Mouse (Mus musculus): Measurements from ENCODE around the gene Slco2b1. TPM values are rescaled to one million over a fixed set of nuclear protein-coding genes. Genes with fewer than 3 reads are reported as not detected.
"Not testable (repeated sequence)": the region's sequence is repeated elsewhere in the genome, so short reads cannot be mapped to it uniquely, and the experiment has no call there.

Slco2b1 gene
- polyA plus RNA-seq, 1 experiment from 2014 or later: 1.6 TPM

DNA sequence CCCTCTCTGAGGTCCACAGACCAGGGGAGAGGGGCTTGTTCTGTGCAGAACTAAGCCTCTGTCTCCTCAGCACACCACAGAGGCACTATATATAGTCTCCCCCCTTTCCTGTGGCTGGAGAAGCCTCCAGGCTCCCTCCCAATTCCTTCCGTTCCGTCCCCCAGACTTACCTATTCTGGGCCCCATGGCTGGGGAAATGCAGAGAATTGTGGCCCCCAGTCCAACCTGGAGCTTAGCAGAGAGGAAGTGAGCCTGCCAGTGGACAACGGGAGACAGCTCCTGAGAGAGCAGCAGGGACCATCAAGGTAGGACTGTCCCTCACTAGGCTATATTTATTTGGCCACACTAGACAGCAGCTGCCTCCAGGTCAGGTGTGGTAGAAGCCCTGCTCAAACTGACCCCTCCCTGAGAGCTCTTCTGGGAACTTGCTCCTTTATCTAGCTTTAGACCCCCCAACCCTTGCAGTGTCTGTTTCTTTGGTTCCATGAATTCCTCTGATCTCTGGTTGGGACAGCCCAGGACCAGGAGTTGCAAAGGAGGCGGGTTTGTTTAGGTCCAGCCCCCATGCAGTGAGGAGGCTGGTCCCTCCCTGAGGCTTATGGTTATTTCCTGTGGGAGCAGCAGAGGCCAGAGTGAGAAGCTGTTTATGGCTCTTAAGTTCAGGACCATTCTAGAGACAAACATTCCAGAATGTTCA, 4.7 kb downstream of the Slco2b1 start:
- DNase-seq (ENCODE audit: low spot score): no peak
- Histone ChIP-seq H3K27ac (peak overlapping the region; percentile 66), H3K4me1 (peaks cover 47% of the 10 kb centered on the region), H3K27me3 (ENCODE audit: low read depth, poor library complexity, severe bottlenecking) (peaks cover 14% of the 10 kb centered on the region; the same call in 1 of the 2 replicates), H3K9me3 (replicated peaks) (no peaks in the 10 kb centered on the region), H3K4me3 (no peak overlapping the region), H3K36me3 (no peaks in the 10 kb centered on the region)
- 52% methylated on average over 4 of the region's 4 CpGs for WGBS

DNA sequence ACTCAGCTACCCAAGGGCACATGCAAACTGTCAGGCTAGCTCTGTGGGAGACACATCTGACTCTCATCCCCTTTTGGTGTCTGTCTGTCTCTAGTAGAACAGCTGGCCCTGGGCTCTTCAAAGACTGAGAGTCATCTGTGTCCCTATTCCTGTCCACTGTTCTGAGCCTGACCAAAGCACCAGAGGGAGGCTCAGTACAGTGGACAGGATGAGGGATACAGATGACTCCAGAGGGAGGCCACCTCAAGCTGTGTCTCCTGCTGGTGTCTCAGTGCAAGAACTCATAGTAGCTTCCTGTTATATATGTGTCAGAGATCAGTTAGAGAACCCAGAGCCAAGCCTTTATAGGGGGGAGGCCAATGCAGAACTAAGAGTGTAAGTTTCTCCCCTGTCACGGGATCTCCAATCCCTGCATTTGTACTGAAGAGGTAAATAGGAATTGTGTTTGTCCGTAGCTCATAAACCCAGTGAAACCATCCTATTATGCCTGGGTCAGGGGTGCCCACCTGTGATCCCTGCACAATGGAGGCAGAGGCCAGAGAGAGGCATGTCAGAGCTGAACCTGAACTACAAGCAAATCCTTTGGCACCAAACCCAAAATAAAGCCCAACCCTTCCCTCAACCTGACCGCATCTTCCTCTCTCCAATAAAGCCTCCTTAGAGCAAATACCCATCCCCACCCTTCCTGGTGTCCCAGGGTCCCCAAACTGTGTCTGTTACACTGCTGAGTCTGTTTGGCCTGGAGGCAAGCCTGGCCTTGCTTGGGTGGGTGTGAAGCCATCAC, 6.2 kb downstream of the Slco2b1 start:
- H3K27me3 ChIP-seq (ENCODE audit: low read depth, poor library complexity, severe bottlenecking): peaks cover 12% of the 10 kb centered on the region; the same call in 1 of the 2 replicates
- H3K27ac ChIP-seq: 0 out of 2 replicates have a peak overlapping the region, but pooled peaks have one; percentile 66
- no peak for DNase-seq (ENCODE audit: low spot score)
- no peaks in the 10 kb centered on the region for H3K36me3 ChIP-seq
- no peak overlapping the region for H3K4me3 ChIP-seq
- WGBS: 90% methylated on average over 3 of the region's 3 CpGs
- peaks cover 47% of the 10 kb centered on the region for H3K4me1 ChIP-seq
- H3K9me3 ChIP-seq (replicated peaks): no peaks in the 10 kb centered on the region

DNA sequence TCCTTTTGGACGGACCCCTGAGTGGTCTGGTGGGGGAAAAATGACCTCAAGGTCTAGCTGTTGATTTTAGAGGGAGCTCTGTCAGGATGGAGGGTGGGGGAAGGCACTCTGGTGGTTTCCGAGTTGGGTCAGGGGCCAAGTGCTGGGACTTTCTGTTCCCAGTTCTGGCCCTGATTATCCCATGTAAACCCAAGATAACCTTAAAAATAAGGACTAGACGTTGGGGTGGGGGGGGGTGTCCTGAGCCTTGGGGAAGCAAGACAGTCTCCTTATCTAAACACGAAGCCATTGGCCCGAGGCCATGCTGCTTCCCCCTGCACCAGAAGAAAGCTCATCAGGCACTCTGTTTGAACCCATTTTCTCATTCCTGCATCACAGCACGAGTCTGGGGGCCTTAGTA, 8.9 kb downstream of the Slco2b1 start:
- peak overlapping the region; percentile 3; the same call in 1 of the 2 replicates for H3K27ac ChIP-seq
- no peaks in the 10 kb centered on the region for H3K9me3 ChIP-seq (replicated peaks)
- whole genome bisulfite sequencing: 60% methylated on average over 6 of the region's 6 CpGs
- H3K4me1 ChIP-seq: peaks cover 33% of the 10 kb centered on the region
- H3K4me3 ChIP-seq: no peak overlapping the region
- no peak for DNase-seq (ENCODE audit: low spot score)
- no peaks in the 10 kb centered on the region for H3K27me3 ChIP-seq (ENCODE audit: low read depth, poor library complexity, severe bottlenecking)
- no peaks in the 10 kb centered on the region for H3K36me3 ChIP-seq

- Histone ChIP-seq H3K4me3 (no peak overlapping the region), H3K36me3 (no peaks in the 10 kb centered on the region), H3K9me3 (replicated peaks) (no peaks in the 10 kb centered on the region), H3K27me3 (ENCODE audit: low read depth, poor library complexity, severe bottlenecking) (no peaks in the 10 kb centered on the region), H3K27ac (no peak overlapping the region), H3K4me1 (peaks cover 20% of the 10 kb centered on the region)
- DNase-seq (ENCODE audit: low spot score): no peak
- WGBS: 70% methylated on average over 4 of the region's 4 CpGs
Observed at GRCm38 (mm10) chr7:99700641-99701040, 10.5 kb downstream of the Slco2b1 start.

DNA sequence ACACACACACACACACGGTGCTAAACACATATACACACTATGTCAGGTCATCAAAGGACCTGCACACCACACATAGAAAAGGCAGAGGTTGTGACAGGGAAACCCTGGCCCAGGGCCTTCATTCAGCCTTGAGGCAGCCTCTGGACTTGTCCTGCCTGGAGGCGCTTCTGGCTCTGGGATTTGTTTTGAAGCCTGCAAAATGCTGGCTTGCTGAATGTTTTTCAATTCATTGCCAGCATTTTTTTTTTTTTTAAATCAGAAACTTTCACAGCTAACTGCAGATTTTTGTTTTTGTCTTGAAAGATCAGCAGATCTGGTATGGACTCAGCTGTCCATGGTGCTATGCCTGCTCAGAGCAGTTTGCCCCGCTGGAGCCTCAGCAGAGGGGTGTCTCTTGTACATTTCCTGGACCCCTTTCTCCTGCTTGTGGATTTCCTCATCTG, 11.4 kb downstream of the Slco2b1 start:
- no peaks in the 10 kb centered on the region for H3K36me3 ChIP-seq
- no peak overlapping the region for H3K4me3 ChIP-seq
- H3K9me3 ChIP-seq (replicated peaks): no peaks in the 10 kb centered on the region
- WGBS: 83% methylated on average over 3 of the region's 3 CpGs
- no peak for DNase-seq (ENCODE audit: low spot score)
- H3K4me1 ChIP-seq: peaks cover 16% of the 10 kb centered on the region
- no peaks in the 10 kb centered on the region for H3K27me3 ChIP-seq (ENCODE audit: low read depth, poor library complexity, severe bottlenecking)
- H3K27ac ChIP-seq: no peak overlapping the region

DNA sequence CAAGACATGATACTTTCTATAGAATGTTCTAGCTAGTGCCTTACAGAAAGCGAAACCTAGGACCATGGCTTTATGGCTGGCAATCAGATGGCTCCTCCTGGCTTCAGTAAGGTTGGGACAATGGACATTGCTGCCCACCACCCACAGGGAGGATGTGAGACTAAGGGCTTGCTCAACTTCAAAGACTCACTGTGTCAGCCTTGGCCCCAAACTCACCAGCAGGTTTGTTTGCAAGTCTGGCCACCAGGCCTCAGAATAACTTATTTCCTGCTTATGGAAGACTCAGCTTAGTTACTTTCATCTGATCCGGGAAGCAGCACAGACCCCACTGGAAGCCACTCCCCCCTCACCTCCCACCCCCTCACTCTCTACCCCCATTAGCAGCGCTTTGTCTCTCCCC, 12.0 kb downstream of the Slco2b1 start:
- no peak for DNase-seq (ENCODE audit: low spot score)
- 42% methylated on average over 3 of the region's 3 CpGs for WGBS
- Histone ChIP-seq H3K4me1 (peaks cover 16% of the 10 kb centered on the region), H3K27me3 (ENCODE audit: low read depth, poor library complexity, severe bottlenecking) (no peaks in the 10 kb centered on the region), H3K27ac (no peak overlapping the region), H3K36me3 (no peaks in the 10 kb centered on the region), H3K9me3 (replicated peaks) (no peaks in the 10 kb centered on the region), H3K4me3 (no peak overlapping the region)

DNA sequence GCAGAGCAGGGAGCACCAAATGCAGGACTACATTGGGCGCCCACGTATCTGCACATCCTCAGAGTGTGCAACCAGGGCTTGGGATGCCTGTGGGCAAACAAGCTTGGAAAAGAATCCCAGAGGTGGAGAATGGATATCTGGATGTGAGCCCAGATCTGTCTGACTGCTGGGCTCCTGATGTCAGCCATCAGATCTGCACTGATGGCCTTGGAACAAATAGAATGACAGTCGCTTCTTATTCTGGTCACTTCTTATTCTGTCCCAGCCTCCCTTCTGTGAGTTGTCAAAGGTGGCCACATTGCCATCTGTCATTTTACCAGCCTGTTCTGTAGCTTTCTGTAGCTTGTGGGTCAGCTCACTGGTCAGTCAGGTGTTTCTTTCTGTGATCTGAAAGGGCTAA, 12.6 kb downstream of the Slco2b1 start:
- H3K27ac ChIP-seq: no peak overlapping the region
- H3K4me3 ChIP-seq: no peak overlapping the region
- no peaks in the 10 kb centered on the region for H3K36me3 ChIP-seq
- H3K9me3 ChIP-seq (replicated peaks): no peaks in the 10 kb centered on the region
- H3K4me1 ChIP-seq: peaks cover 16% of the 10 kb centered on the region
- no peaks in the 10 kb centered on the region for H3K27me3 ChIP-seq (ENCODE audit: low read depth, poor library complexity, severe bottlenecking)
- 85% methylated on average over 3 of the region's 3 CpGs for WGBS
- DNase-seq (ENCODE audit: low spot score): no peak

GRCm38 (mm10) chr7:99695471-99696057, 15.6 kb downstream of the Slco2b1 start:
- Histone ChIP-seq H3K4me1 (peaks cover 4% of the 10 kb centered on the region; the same call in 1 of the 2 replicates), H3K27ac (no peak overlapping the region), H3K27me3 (ENCODE audit: low read depth, poor library complexity, severe bottlenecking) (no peaks in the 10 kb centered on the region), H3K4me3 (no peak overlapping the region), H3K9me3 (replicated peaks) (no peaks in the 10 kb centered on the region), H3K36me3 (no peaks in the 10 kb centered on the region)
- 89% methylated on average over 8 of the region's 8 CpGs for WGBS
- DNase-seq (ENCODE audit: low spot score): no peak

DNA sequence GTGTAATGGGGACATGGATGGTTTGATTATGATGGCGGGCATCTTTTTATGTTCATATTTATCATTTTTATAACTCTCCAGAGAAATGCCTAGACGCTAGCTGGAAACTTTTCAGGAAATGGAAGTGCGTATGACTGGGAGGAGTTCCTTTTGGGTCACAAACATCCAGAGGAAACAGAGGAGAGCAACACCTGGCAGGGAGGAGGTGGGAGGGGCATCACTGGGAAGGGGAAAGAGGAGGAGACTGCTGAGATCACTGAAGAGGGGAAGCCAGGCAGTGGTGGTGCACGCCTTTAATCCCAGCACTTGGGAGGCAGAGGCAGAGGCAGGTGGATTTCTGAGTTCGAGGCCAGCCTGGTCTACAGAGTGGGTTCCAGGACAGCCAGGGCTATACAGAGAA, 16.7 kb downstream of the Slco2b1 start:
- not testable (repeated sequence) for H3K27me3 ChIP-seq (ENCODE audit: low read depth, poor library complexity, severe bottlenecking); H3K36me3 ChIP-seq; H3K9me3 ChIP-seq (replicated peaks); DNase-seq (ENCODE audit: low spot score); H3K4me3 ChIP-seq; H3K27ac ChIP-seq; H3K4me1 ChIP-seq
- 72% methylated on average over 5 of the region's 5 CpGs for WGBS

- H3K9me3 ChIP-seq (replicated peaks): no peaks in the 10 kb centered on the region
- H3K4me3 ChIP-seq: no peak overlapping the region
- no peak for DNase-seq (ENCODE audit: low spot score)
- H3K4me1 ChIP-seq: peaks cover under 1% of the 10 kb centered on the region; the same call in 1 of the 2 replicates
- no peak overlapping the region for H3K27ac ChIP-seq
- no peaks in the 10 kb centered on the region for H3K36me3 ChIP-seq
- 88% methylated on average over 3 of the region's 3 CpGs for WGBS
- H3K27me3 ChIP-seq (ENCODE audit: low read depth, poor library complexity, severe bottlenecking): no peaks in the 10 kb centered on the region
Observed at GRCm38 (mm10) chr7:99693976-99694375, 17.2 kb downstream of the Slco2b1 start.

GRCm38 (mm10) chr7:99693387-99693786, 17.8 kb downstream of the Slco2b1 start:
- 93% methylated on average over 3 of the region's 3 CpGs for WGBS
- Histone ChIP-seq H3K4me1 (no peaks in the 10 kb centered on the region), H3K27me3 (ENCODE audit: low read depth, poor library complexity, severe bottlenecking) (no peaks in the 10 kb centered on the region), H3K9me3 (replicated peaks) (no peaks in the 10 kb centered on the region), H3K27ac (no peak overlapping the region), H3K36me3 (no peaks in the 10 kb centered on the region), H3K4me3 (no peak overlapping the region)
- DNase-seq (ENCODE audit: low spot score): no peak

GRCm38 (mm10) chr7:99692396-99692795, 18.7 kb downstream of the Slco2b1 start:
- Histone ChIP-seq H3K4me1 (no peaks in the 10 kb centered on the region), H3K27me3 (ENCODE audit: low read depth, poor library complexity, severe bottlenecking) (no peaks in the 10 kb centered on the region), H3K4me3 (no peak overlapping the region), H3K9me3 (replicated peaks) (no peaks in the 10 kb centered on the region), H3K27ac (no peak overlapping the region), H3K36me3 (no peaks in the 10 kb centered on the region)
- no peak for DNase-seq (ENCODE audit: low spot score)
- WGBS: 61% methylated on average over 3 of the region's 3 CpGs

DNA sequence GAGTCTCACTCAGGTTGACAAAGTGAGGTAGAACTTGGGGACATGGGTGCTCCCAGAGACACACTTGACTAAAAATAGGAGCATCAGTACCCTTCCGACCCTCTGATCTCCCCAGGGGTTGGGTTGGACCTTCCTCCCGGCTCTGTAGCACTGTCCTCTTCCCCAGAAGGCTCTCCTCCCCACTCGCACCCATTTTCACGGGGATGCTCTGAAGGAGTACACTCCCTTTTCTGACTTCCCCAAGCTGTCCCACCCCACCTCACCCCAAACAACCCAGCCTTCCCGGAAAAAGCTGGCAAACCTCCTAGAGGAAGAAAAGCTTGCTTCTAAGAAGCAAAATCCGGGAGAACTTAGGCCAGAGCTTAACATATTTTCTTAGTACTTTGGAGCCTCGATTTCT, 20.3 kb downstream of the Slco2b1 start:
- no peaks in the 10 kb centered on the region for H3K36me3 ChIP-seq
- no peaks in the 10 kb centered on the region for H3K9me3 ChIP-seq (replicated peaks)
- no peak overlapping the region for H3K27ac ChIP-seq
- WGBS: 60% methylated on average over 7 of the region's 7 CpGs
- no peaks in the 10 kb centered on the region for H3K27me3 ChIP-seq (ENCODE audit: low read depth, poor library complexity, severe bottlenecking)
- H3K4me1 ChIP-seq: no peaks in the 10 kb centered on the region
- no peak overlapping the region for H3K4me3 ChIP-seq
- DNase-seq (ENCODE audit: low spot score): no peak

Data from limb, embryonic 10.5 days (tissue).